Mouse (Mus musculus) embryonic facial prominence, embryonic 14.5 days (tissue): ENCODE data around the gene Sorcs2. TPM values are rescaled to one million over a fixed set of nuclear protein-coding genes. Genes with fewer than 3 reads are reported as not detected.

Source experiments
- ATAC-seq: fragments of 200-750 bp; cut with Nextera tagmentation; 2 replicates; pipeline ENCODE4 v1.8.0; 2017; ENCODE audit warnings: low read depth, moderate number of reproducible peaks, moderate TSS enrichment
- DNase-seq: peaks from one replicate; pipeline ENCODE4 v3.0.0-alpha.2; 2015; ENCODE audit warnings: low spot score
- H3K27ac ChIP-seq: fragments of 300-500 bp; sonication (generic); replicated peaks from 2 replicates; pipeline ENCODE4 v1.5.1; 2014; ENCODE audit warnings: low read depth, mild to moderate bottlenecking, low read length, moderate library complexity
- H3K27me3 ChIP-seq: fragments of 300-500 bp; sonication (generic); replicated peaks from 2 replicates; pipeline ENCODE4 v1.6.1; 2014; ENCODE audit warnings: low read length; ENCODE audit not compliant: control insufficient read depth, insufficient read depth
- H3K36me3 ChIP-seq: fragments of 300-500 bp; sonication (generic); 2 replicates; pipeline ENCODE4 v1.6.1; 2014; ENCODE audit warnings: low read length, mixed read lengths; ENCODE audit not compliant: control insufficient read depth, insufficient read depth
- H3K4me1 ChIP-seq: fragments of 300-500 bp; sonication (generic); 2 replicates; pipeline ENCODE4 v1.6.1; 2014; ENCODE audit warnings: antibody characterized with exemption, low read length; ENCODE audit not compliant: control insufficient read depth, insufficient read depth
- H3K4me2 ChIP-seq: fragments of 300-500 bp; sonication (generic); 2 replicates; pipeline ENCODE4 v1.6.1; 2014; ENCODE audit warnings: low read depth, mild to moderate bottlenecking, low read length, moderate library complexity, mixed read lengths
- H3K4me3 ChIP-seq: fragments of 300-500 bp; sonication (generic); 2 replicates; pipeline ENCODE4 v1.5.1; 2014; ENCODE audit warnings: low read depth, mild to moderate bottlenecking, low read length
- H3K9ac ChIP-seq: fragments of 300-500 bp; sonication (generic); 2 replicates; pipeline ENCODE4 v1.6.1; 2014; ENCODE audit warnings: low read depth, mild to moderate bottlenecking, low read length, moderate library complexity, mixed read lengths
- H3K9me3 ChIP-seq: fragments of 300-500 bp; sonication (generic); 2 replicates; pipeline ENCODE4 v1.6.1; 2016; ENCODE audit warnings: low read length; ENCODE audit not compliant: control insufficient read depth
- WGBS: fragments of 180-500 bp; shearing (Covaris S2); extraction: QIAGEN DNeasy Blood & Tissue Kit; methylation state at CpG from one replicate; pipeline ENCODE4 v1.1.7; 2014; 5-methylcytosine and 5-hydroxymethylcytosine counted together
- polyA plus RNA-seq: library from polyadenylated mRNA; unstranded; fragments of >200 nt; fragmentation: Nextera tagmentation; extraction: Ambion mirVana; gene quantifications from 2 replicates; pipeline ENCODE4 v1.2.1, GENCODE M21; 2014

Sorcs2 gene
- polyA plus RNA-seq, 1 experiment from 2014 or later: 21.6 TPM

- Histone ChIP-seq H3K9ac (no peak overlapping the region), H3K9me3 (no peaks in the 10 kb centered on the region), H3K27ac (no peak overlapping the region), H3K4me3 (no peak overlapping the region), H3K4me2 (no peak overlapping the region), H3K4me1 (peaks cover 7% of the 10 kb centered on the region; the same call in 1 of the 2 replicates), H3K27me3 (no peaks in the 10 kb centered on the region), H3K36me3 (no peaks in the 10 kb centered on the region)
- DNase-seq: no peak
- ATAC-seq: no peak
- 74% methylated on average over 11 of the region's 11 CpGs for WGBS
These were observed 192.5 kb downstream of the Sorcs2 start for GRCm38 (mm10) chr5:36205397-36205796.

- no peaks in the 10 kb centered on the region for H3K9me3 ChIP-seq
- no peak within 1 kb of the TSS for H3K9ac ChIP-seq
- no peak within 1 kb of the TSS; the same call in 1 of the 2 replicates for H3K27ac ChIP-seq
- H3K36me3 ChIP-seq: no peaks in the 10 kb centered on the region
- ATAC-seq (peak; percentile 13; the same call in 1 of the 2 replicates), DNase-seq (no peak)
- H3K27me3 ChIP-seq: no peaks in the 10 kb centered on the region
- no peak within 1 kb of the TSS for H3K4me3 ChIP-seq
- no peak within 1 kb of the TSS for H3K4me2 ChIP-seq
- H3K4me1 ChIP-seq: peaks cover 7% of the 10 kb centered on the region; the same call in 1 of the 2 replicates
- 78% methylated on average over 10 of the region's 10 CpGs for WGBS
These were observed 194.0 kb downstream of the Sorcs2 start, which contains the start of gene Psapl1 for GRCm38 (mm10) chr5:36203916-36204315. Gene Psapl1 (plus strand): TSS chr5:36204021.

- Histone ChIP-seq H3K4me2 (no peak overlapping the region), H3K9me3 (no peaks in the 10 kb centered on the region), H3K27me3 (no peaks in the 10 kb centered on the region), H3K27ac (no peak overlapping the region; the same call in 1 of the 2 replicates), H3K4me1 (peaks cover 7% of the 10 kb centered on the region; the same call in 1 of the 2 replicates), H3K4me3 (no peak overlapping the region), H3K9ac (no peak overlapping the region), H3K36me3 (no peaks in the 10 kb centered on the region)
- 77% methylated on average over 5 of the region's 5 CpGs for WGBS
- DNase-seq (peak; percentile 41), ATAC-seq (no peak)
These were observed 194.5 kb downstream of the Sorcs2 start for GRCm38 (mm10) chr5:36203421-36203820.

GRCm38 (mm10) chr5:36202781-36203180 lies 195.2 kb downstream of the Sorcs2 start:
- Histone ChIP-seq H3K36me3 (no peaks in the 10 kb centered on the region), H3K4me2 (no peak overlapping the region), H3K4me1 (peaks cover 7% of the 10 kb centered on the region; the same call in 1 of the 2 replicates), H3K27ac (no peak overlapping the region; the same call in 1 of the 2 replicates), H3K4me3 (no peak overlapping the region), H3K9me3 (no peaks in the 10 kb centered on the region), H3K9ac (no peak overlapping the region), H3K27me3 (no peaks in the 10 kb centered on the region)
- ATAC-seq (no peak), DNase-seq (peak; percentile 42)
- 77% methylated on average over 5 of the region's 5 CpGs for WGBS

- H3K4me2 ChIP-seq: no peak overlapping the region
- no peaks in the 10 kb centered on the region for H3K27me3 ChIP-seq
- no peak overlapping the region for H3K4me3 ChIP-seq
- H3K36me3 ChIP-seq: no peaks in the 10 kb centered on the region
- no peak for DNase-seq
- H3K4me1 ChIP-seq: peaks cover 7% of the 10 kb centered on the region; the same call in 1 of the 2 replicates
- no peak overlapping the region for H3K9ac ChIP-seq
- H3K27ac ChIP-seq: no peak overlapping the region
- H3K9me3 ChIP-seq: no peaks in the 10 kb centered on the region
- no peak for ATAC-seq
- 79% methylated on average over 1 of the region's 1 CpGs for WGBS
These were observed 198.4 kb downstream of the Sorcs2 start for GRCm38 (mm10) chr5:36199519-36199918.

GRCm38 (mm10) chr5:36195436-36195835 lies 202.5 kb downstream of the Sorcs2 start:
- WGBS: 83% methylated on average over 4 of the region's 4 CpGs
- Histone ChIP-seq H3K9me3 (no peaks in the 10 kb centered on the region), H3K4me1 (peaks cover 7% of the 10 kb centered on the region; the same call in 1 of the 2 replicates), H3K4me3 (no peak overlapping the region), H3K27ac (no peak overlapping the region), H3K9ac (no peak overlapping the region), H3K27me3 (no peaks in the 10 kb centered on the region), H3K36me3 (no peaks in the 10 kb centered on the region), H3K4me2 (no peak overlapping the region)
- DNase-seq (no peak), ATAC-seq (no peak)

GRCm38 (mm10) chr5:36194631-36195030 lies 203.3 kb downstream of the Sorcs2 start:
- Histone ChIP-seq H3K9ac (no peak overlapping the region), H3K4me2 (no peak overlapping the region), H3K4me1 (peaks cover 7% of the 10 kb centered on the region; the same call in 1 of the 2 replicates), H3K27me3 (no peaks in the 10 kb centered on the region), H3K36me3 (no peaks in the 10 kb centered on the region), H3K27ac (no peak overlapping the region), H3K4me3 (no peak overlapping the region), H3K9me3 (no peaks in the 10 kb centered on the region)
- WGBS: 58% methylated on average over 4 of the region's 4 CpGs
- no peak for ATAC-seq
- DNase-seq: no peak

- Histone ChIP-seq H3K9ac (no peak overlapping the region), H3K9me3 (no peaks in the 10 kb centered on the region), H3K36me3 (no peaks in the 10 kb centered on the region), H3K4me1 (peaks cover 7% of the 10 kb centered on the region; the same call in 1 of the 2 replicates), H3K27ac (no peak overlapping the region), H3K4me2 (no peak overlapping the region), H3K4me3 (no peak overlapping the region), H3K27me3 (no peaks in the 10 kb centered on the region)
- DNase-seq: peak; percentile 55
- ATAC-seq: peak; percentile 23; the same call in 1 of the 2 replicates
- WGBS: 74% methylated on average over 2 of the region's 2 CpGs
These were observed 205.3 kb downstream of the Sorcs2 start for GRCm38 (mm10) chr5:36192677-36193076.

- Histone ChIP-seq H3K9ac (no peak overlapping the region), H3K4me1 (peaks cover 7% of the 10 kb centered on the region; the same call in 1 of the 2 replicates), H3K4me3 (no peak overlapping the region), H3K4me2 (no peak overlapping the region), H3K27ac (no peak overlapping the region), H3K27me3 (no peaks in the 10 kb centered on the region), H3K9me3 (no peaks in the 10 kb centered on the region), H3K36me3 (no peaks in the 10 kb centered on the region)
- no peak for ATAC-seq
- WGBS: 75% methylated on average over 3 of the region's 3 CpGs
- no peak for DNase-seq
These were observed 206.1 kb downstream of the Sorcs2 start for GRCm38 (mm10) chr5:36191876-36192275.
